Mouse (Mus musculus) intestine, embryonic 16.5 days (tissue): Measurements from ENCODE around the gene Pofut1. TPM values are rescaled to one million over a fixed set of nuclear protein-coding genes. Genes with fewer than 3 reads are reported as not detected.
"Not testable (repeated sequence)": the region's sequence is repeated elsewhere in the genome, so short reads cannot be mapped to it uniquely, and the experiment has no call there.

Source experiments
- ATAC-seq: fragments of 200-750 bp; cut with Nextera tagmentation; 2 replicates; pipeline ENCODE4 v1.8.0; 2017; ENCODE audit warnings: moderate TSS enrichment, moderate library complexity
- H3K27ac ChIP-seq: fragments of 300-500 bp; sonication (generic); 2 replicates; pipeline ENCODE4 v1.5.1; 2014; ENCODE audit warnings: mild to moderate bottlenecking, low read length
- H3K27me3 ChIP-seq: fragments of 300-500 bp; sonication (generic); replicated peaks from 2 replicates; pipeline ENCODE4 v1.6.1; 2014; ENCODE audit warnings: low read length, control low read depth, mixed read lengths; ENCODE audit not compliant: control insufficient read depth, insufficient read depth
- H3K36me3 ChIP-seq: fragments of 300-500 bp; sonication (generic); 2 replicates; pipeline ENCODE4 v1.6.1; 2014; ENCODE audit warnings: low read length, control low read depth; ENCODE audit not compliant: control insufficient read depth, insufficient read depth
- H3K4me1 ChIP-seq: fragments of 300-500 bp; sonication (generic); 2 replicates; pipeline ENCODE4 v1.6.1; 2014; ENCODE audit warnings: low read length, control low read depth, mixed read lengths; ENCODE audit not compliant: control insufficient read depth, insufficient read depth
- H3K4me2 ChIP-seq: fragments of 300-500 bp; sonication (generic); 2 replicates; pipeline ENCODE4 v1.6.1; 2014; ENCODE audit warnings: low read depth, low read length, control low read depth
- H3K4me3 ChIP-seq: fragments of 300-500 bp; sonication (generic); 2 replicates; pipeline ENCODE4 v1.5.1; 2014; ENCODE audit warnings: mild to moderate bottlenecking, low read length
- H3K9ac ChIP-seq: fragments of 300-500 bp; sonication (generic); 2 replicates; pipeline ENCODE4 v1.6.1; 2014; ENCODE audit warnings: low read depth, low read length
- H3K9me3 ChIP-seq: fragments of 300-500 bp; sonication (generic); 2 replicates; pipeline ENCODE4 v1.6.1; 2016; ENCODE audit warnings: low read length, control low read depth; ENCODE audit not compliant: control insufficient read depth
- WGBS: fragments of 180-500 bp; shearing (Covaris S2); extraction: QIAGEN DNeasy Blood & Tissue Kit; methylation state at CpG from one replicate; pipeline ENCODE4 v1.1.7; 2014; 5-methylcytosine and 5-hydroxymethylcytosine counted together
- polyA plus RNA-seq: library from polyadenylated mRNA; unstranded; fragments of >200 nt; fragmentation: Nextera tagmentation; extraction: Ambion mirVana; gene quantifications from 2 replicates; pipeline ENCODE4 v1.2.1, GENCODE M21; 2015

Gene Pofut1
- polyA plus RNA-seq, 1 experiment from 2014 or later, result 13.3 TPM

- Histone ChIP-seq H3K9me3 (no peaks in the 10 kb centered on the region), H3K4me1 (peaks cover 9% of the 10 kb centered on the region; the same call in 1 of the 2 replicates), H3K27ac (no peak overlapping the region), H3K27me3 (no peaks in the 10 kb centered on the region), H3K36me3 (no peaks in the 10 kb centered on the region), H3K4me3 (no peak overlapping the region), H3K4me2 (no peak overlapping the region), H3K9ac (no peak overlapping the region)
- 56% methylated on average over 6 of the region's 6 CpGs for WGBS
- peak; percentile 31; the same call in 1 of the 2 replicates for ATAC-seq
Measured at GRCm38 (mm10) chr2:153274919-153275247, 33.5 kb downstream of the Pofut1 start.

GRCm38 (mm10) chr2:153275577-153275976 is 34.2 kb downstream of the Pofut1 start:
- H3K9me3 ChIP-seq, ATAC-seq, H3K9ac ChIP-seq, H3K4me2 ChIP-seq, H3K27ac ChIP-seq, H3K27me3 ChIP-seq, H3K4me1 ChIP-seq, H3K36me3 ChIP-seq, H3K4me3 ChIP-seq: not testable (repeated sequence)
- WGBS, result 84% methylated on average over 3 of the region's 3 CpGs

DNA sequence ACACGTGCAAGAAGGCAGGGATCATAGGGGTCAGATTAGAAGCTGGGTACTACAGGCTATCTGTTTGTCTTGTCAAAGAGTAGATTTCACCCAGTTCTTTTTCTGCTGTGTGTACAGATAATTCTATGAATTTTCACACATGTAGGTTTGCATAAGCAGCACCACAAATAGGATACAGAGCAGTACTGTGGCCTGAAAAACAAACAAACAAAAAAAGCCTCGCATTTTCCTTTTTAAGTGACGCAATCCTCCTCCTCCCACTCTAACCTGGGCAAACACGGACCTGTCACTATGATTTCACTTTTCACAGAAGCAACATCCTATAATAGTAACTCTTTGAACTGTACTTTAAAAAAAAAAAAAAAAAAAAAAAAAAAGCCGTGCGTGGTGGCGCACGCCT is 35.1 kb downstream of the Pofut1 start:
- Histone ChIP-seq H3K27ac (no peak overlapping the region), H3K36me3 (no peaks in the 10 kb centered on the region), H3K27me3 (no peaks in the 10 kb centered on the region), H3K9me3 (no peaks in the 10 kb centered on the region), H3K4me3 (no peak overlapping the region), H3K4me1 (0 out of 2 replicates have a peak, but pooled peaks cover 3% of the 10 kb centered on the region), H3K4me2 (no peak overlapping the region), H3K9ac (no peak overlapping the region)
- WGBS, result 89% methylated on average over 8 of the region's 8 CpGs
- ATAC-seq, result no peak

GRCm38 (mm10) chr2:153276846-153277245 is 35.5 kb downstream of the Pofut1 start:
- H3K9me3 ChIP-seq, H3K4me3 ChIP-seq, H3K9ac ChIP-seq, H3K4me1 ChIP-seq, H3K36me3 ChIP-seq, H3K27ac ChIP-seq, H3K4me2 ChIP-seq, H3K27me3 ChIP-seq, ATAC-seq: not testable (repeated sequence)
- WGBS, result 92% methylated on average over 5 of the region's 5 CpGs

- 85% methylated on average over 5 of the region's 5 CpGs for WGBS
- Histone ChIP-seq H3K27ac (no peak overlapping the region), H3K27me3 (no peaks in the 10 kb centered on the region), H3K4me3 (no peak overlapping the region), H3K9me3 (no peaks in the 10 kb centered on the region), H3K4me1 (no peaks in the 10 kb centered on the region), H3K36me3 (no peaks in the 10 kb centered on the region), H3K4me2 (no peak overlapping the region), H3K9ac (no peak overlapping the region)
- ATAC-seq, result no peak
Measured at GRCm38 (mm10) chr2:153278357-153278756, 37.0 kb downstream of the Pofut1 start.

GRCm38 (mm10) chr2:153283919-153284318 is 42.6 kb downstream of the Pofut1 start:
- no peak for ATAC-seq
- Histone ChIP-seq H3K27me3 (no peaks in the 10 kb centered on the region), H3K36me3 (no peaks in the 10 kb centered on the region), H3K4me3 (no peak overlapping the region), H3K4me2 (no peak overlapping the region), H3K9me3 (no peaks in the 10 kb centered on the region), H3K4me1 (peaks cover 3% of the 10 kb centered on the region; the same call in 1 of the 2 replicates), H3K27ac (no peak overlapping the region), H3K9ac (no peak overlapping the region)
- 89% methylated on average over 6 of the region's 6 CpGs for WGBS

DNA sequence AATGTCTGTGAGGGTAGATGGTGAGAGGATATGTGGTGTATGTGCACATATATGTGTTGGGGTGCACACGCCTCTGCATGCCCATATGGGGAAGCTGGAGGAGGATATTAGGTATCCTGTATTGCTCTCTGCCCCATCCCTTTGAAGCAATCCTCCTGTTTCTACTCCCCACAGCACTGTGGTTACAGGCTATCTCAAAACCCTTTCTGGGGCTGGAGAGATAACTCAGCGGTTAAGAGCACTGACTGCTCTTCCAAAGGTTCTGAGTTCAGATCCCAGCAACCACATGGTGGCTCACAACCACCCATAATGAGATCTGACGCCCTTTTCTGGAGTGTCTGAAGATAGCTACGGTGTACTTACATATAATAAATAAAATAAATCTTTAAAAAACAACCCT is 45.2 kb downstream of the Pofut1 start:
- peaks cover 3% of the 10 kb centered on the region; the same call in 1 of the 2 replicates for H3K4me1 ChIP-seq
- 88% methylated on average over 4 of the region's 4 CpGs for WGBS

GRCm38 (mm10) chr2:153287835-153288234 is 46.5 kb downstream of the Pofut1 start:
- Histone ChIP-seq H3K36me3 (no peaks in the 10 kb centered on the region), H3K4me1 (peaks cover 13% of the 10 kb centered on the region), H3K9me3 (no peaks in the 10 kb centered on the region), H3K9ac (no peak overlapping the region), H3K27ac (no peak overlapping the region), H3K4me2 (no peak overlapping the region), H3K4me3 (no peak overlapping the region), H3K27me3 (no peaks in the 10 kb centered on the region)
- 21% methylated on average over 6 of the region's 6 CpGs for WGBS
- no peak for ATAC-seq

More for the DNA sequence above, 45.2 kb downstream of the Pofut1 start:
- ATAC-seq, result no peak
- H3K9ac ChIP-seq, result no peak overlapping the region
- H3K4me3 ChIP-seq, result no peak overlapping the region
- no peak overlapping the region for H3K27ac ChIP-seq
- no peaks in the 10 kb centered on the region for H3K9me3 ChIP-seq
- no peak overlapping the region for H3K4me2 ChIP-seq
- H3K27me3 ChIP-seq, result no peaks in the 10 kb centered on the region
- H3K36me3 ChIP-seq, result no peaks in the 10 kb centered on the region

- Histone ChIP-seq H3K4me2 (peak within 1 kb of the TSS; percentile 68), H3K36me3 (no peaks in the 10 kb centered on the region), H3K4me3 (peak within 1 kb of the TSS; percentile 75), H3K27me3 (no peaks in the 10 kb centered on the region), H3K9ac (peak within 1 kb of the TSS; percentile 85), H3K9me3 (no peaks in the 10 kb centered on the region), H3K27ac (peak within 1 kb of the TSS; percentile 58), H3K4me1 (peaks cover 13% of the 10 kb centered on the region)
- WGBS, result under 1% methylated on average over 63 of the region's 63 CpGs
- ATAC-seq, result peak; percentile 93
Measured at GRCm38 (mm10) chr2:153290938-153291928, 49.9 kb downstream of the Pofut1 start, which contains the start of gene Kif3b. Kif3b (plus strand) TSS chr2:153291413.
